Mouse (Mus musculus) mouse trophoblast stem cell (cell line): ENCODE measurements around the gene Cdk19.
"Not testable (repeated sequence)": the region's sequence is repeated elsewhere in the genome, so short reads cannot be mapped to it uniquely, and the experiment has no call there.

Experiments used
- in situ Hi-C, 2 experiments: fragments of 300-500 bp; cut with MseI, MboI; formaldehyde crosslinking; loops; 2 replicates in 1 of 2; 3 replicates in 1 of 2; pipeline ENCODE4 v1.15.1; 2025

Gene Cdk19

GRCm38 (mm10) chr10:40523312-40523975 lies 184.1 kb downstream of the Cdk19 start:
- in situ Hi-C loops, result loop anchor here (5.0 to 10.0 kb wide), 3 partner anchors 149 to 266 kb away; partner anchors contain the start of gene Gtf3c6 (in 1 of the 2)

- in situ Hi-C loops, result loop anchor here (5.0 to 10.0 kb wide), 3 partner anchors 149 to 267 kb away; partner anchors contain the start of gene Gtf3c6 (in 1 of the 2)
Observed at GRCm38 (mm10) chr10:40524032-40524806, 184.9 kb downstream of the Cdk19 start.

GRCm38 (mm10) chr10:40524991-40525390 lies 185.6 kb downstream of the Cdk19 start:
- in situ Hi-C loops, result loop anchor here (5.0 to 10.0 kb wide), 3 partner anchors 150 to 268 kb away; partner anchors contain the start of gene Gtf3c6 (in 1 of the 2)

- in situ Hi-C loops, result loop anchor here (10.0 kb wide), 2 partner anchors 151 to 261 kb away; no protein-coding TSS in a partner anchor
Observed at GRCm38 (mm10) chr10:40525616-40526155, 186.3 kb downstream of the Cdk19 start.

DNA sequence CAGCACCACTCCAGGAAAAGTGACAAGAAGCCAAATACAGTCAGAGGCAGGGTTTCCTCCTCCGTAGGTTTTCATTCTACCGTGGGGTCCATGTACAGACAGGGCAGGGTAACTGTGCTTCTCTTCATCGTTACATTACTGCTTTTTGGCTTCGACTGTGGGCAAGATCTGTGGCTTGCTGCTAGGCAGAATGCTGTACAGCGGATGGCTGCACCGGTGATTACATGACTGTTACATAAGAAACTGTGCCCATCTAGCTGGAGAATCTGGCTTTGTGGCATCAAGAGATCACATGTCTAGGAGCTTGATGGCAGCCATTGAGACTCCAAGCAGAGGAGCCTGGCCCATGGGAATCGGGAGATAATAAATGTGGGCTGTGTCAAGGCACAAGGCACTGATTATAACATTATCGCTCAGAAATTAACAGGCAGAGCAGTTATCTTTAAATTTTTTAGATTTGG lies 187.0 kb downstream of the Cdk19 start:
- in situ Hi-C loops, result loop anchor here (10.0 kb wide), 2 partner anchors 152 to 262 kb away; no protein-coding TSS in a partner anchor

- in situ Hi-C loops, result loop anchor here (10.0 kb wide), 2 partner anchors 152 to 262 kb away; no protein-coding TSS in a partner anchor
Observed at GRCm38 (mm10) chr10:40526986-40527385, 187.6 kb downstream of the Cdk19 start.

DNA sequence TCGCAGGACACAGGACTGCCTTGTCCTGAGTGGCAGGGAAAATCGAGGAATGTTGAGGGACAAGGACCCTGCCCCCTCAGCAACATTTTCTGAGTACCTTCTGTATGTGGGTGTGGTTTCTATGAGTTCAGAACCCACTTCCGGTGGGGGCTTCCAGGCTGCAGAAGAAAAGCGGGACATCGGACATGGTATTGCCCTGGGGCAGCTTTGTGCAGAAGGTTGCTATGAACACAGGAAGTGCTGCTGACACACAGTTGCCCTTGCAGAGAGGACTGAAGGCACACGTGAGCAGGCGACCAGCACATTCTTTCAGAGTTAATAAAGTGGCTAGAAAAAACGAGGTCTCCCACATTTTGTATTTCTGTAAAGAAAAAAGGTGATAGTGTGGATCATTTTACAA lies 188.2 kb downstream of the Cdk19 start:
- in situ Hi-C loops, result loop anchor here (10.0 kb wide), 2 partner anchors 153 to 263 kb away; no protein-coding TSS in a partner anchor

- in situ Hi-C loops, result loop anchor here (10.0 kb wide), 2 partner anchors 154 to 264 kb away; no protein-coding TSS in a partner anchor
Observed at GRCm38 (mm10) chr10:40528668-40529067, 189.3 kb downstream of the Cdk19 start.

- in situ Hi-C loops, result loop anchor here (10.0 kb wide), 2 partner anchors 155 to 265 kb away; no protein-coding TSS in a partner anchor
Observed at GRCm38 (mm10) chr10:40529617-40530016, 190.3 kb downstream of the Cdk19 start.

DNA sequence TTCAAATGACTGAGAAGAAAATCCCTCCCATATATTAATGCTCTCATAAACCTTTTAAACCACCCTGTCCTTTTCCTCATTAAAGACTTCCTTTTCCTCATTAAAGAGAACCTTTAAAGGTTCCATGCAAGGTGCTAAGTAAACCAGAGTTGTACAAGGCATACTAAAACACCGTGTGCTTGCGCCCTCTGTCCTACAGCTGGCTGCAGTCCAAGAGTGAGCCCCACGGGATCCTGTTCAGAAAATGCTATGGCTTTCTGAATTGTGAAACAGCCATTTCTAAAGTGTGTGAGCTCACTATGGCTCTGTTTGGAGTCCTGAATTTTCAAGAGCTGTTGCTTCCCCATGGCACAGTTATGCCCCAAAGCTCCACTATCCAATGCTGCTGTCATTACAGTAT lies 191.3 kb downstream of the Cdk19 start:
- in situ Hi-C loops, result no loop called here

DNA sequence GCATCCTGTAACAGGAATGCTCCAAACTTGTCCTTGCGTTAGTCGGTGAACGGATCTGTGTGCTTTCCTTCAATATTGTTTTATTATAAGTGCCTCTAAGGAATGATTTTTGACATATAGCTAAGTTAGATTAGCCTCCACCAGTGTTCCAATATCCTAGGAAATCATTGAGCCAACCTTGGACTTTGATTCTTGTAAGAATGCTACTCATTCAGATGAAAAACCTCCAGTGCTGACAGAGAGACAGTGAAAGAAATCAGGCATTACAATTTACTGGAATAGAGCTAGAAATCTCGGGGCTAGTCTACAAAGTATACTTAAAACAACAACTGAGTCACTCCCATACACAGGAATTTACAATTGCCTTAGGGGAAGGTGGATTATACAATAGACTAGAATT lies 193.2 kb downstream of the Cdk19 start:
- in situ Hi-C loops, result not testable (repeated sequence)
